Mouse (Mus musculus) neural tube, embryonic 13.5 days (tissue): ENCODE results near the gene Rnd1. TPM values are rescaled to one million over a fixed set of nuclear protein-coding genes. Genes with fewer than 3 reads are reported as not detected.

Source experiments
- ATAC-seq: fragments of 200-750 bp; cut with Nextera tagmentation; 2 replicates; pipeline ENCODE4 v1.8.0; 2017; ENCODE audit warnings: low read depth, mild to moderate bottlenecking, moderate TSS enrichment, moderate library complexity
- H3K27ac ChIP-seq: fragments of 300-500 bp; sonication (generic); replicated peaks from 2 replicates; pipeline ENCODE4 v1.5.1; 2015; ENCODE audit warnings: moderate library complexity, mild to moderate bottlenecking, inconsistent platforms
- H3K27me3 ChIP-seq: fragments of 300-500 bp; sonication (generic); 2 replicates; pipeline ENCODE4 v1.6.1; 2015; ENCODE audit warnings: mild to moderate bottlenecking, inconsistent platforms
- H3K36me3 ChIP-seq: fragments of 300-500 bp; sonication (generic); 2 replicates; pipeline ENCODE4 v1.6.1; 2015; ENCODE audit warnings: mild to moderate bottlenecking, inconsistent platforms
- H3K4me1 ChIP-seq: fragments of 300-500 bp; sonication (generic); replicated peaks from 2 replicates; pipeline ENCODE4 v1.6.1; 2015; ENCODE audit warnings: inconsistent platforms
- H3K4me2 ChIP-seq: fragments of 300-500 bp; sonication (generic); 2 replicates; pipeline ENCODE4 v1.6.1; 2015; ENCODE audit warnings: inconsistent platforms, mild to moderate bottlenecking, moderate library complexity
- H3K4me3 ChIP-seq: fragments of 300-500 bp; sonication (generic); 2 replicates; pipeline ENCODE4 v1.5.1; 2015; ENCODE audit warnings: mild to moderate bottlenecking, inconsistent platforms
- H3K9ac ChIP-seq: fragments of 300-500 bp; sonication (generic); 2 replicates; pipeline ENCODE4 v1.6.1; 2015; ENCODE audit warnings: moderate library complexity, mild to moderate bottlenecking, inconsistent platforms
- H3K9me3 ChIP-seq: fragments of 300-500 bp; sonication (generic); 2 replicates; pipeline ENCODE4 v1.6.1; 2016; ENCODE audit warnings: inconsistent platforms
- WGBS: fragments of 180-500 bp; shearing (Covaris S2); methylation state at CpG from one replicate; pipeline ENCODE4 v1.1.7; 2015; 5-methylcytosine and 5-hydroxymethylcytosine counted together
- polyA plus RNA-seq: library from polyadenylated mRNA; unstranded; fragments of >200 nt; fragmentation: Nextera tagmentation; extraction: Ambion mirVana; gene quantifications from 2 replicates; pipeline ENCODE4 v1.2.1, GENCODE M21; 2015

The Rnd1 gene
- polyA plus RNA-seq, 1 experiment from 2014 or later = 6.2 TPM

- WGBS = 1% methylated on average over 25 of the region's 25 CpGs
- Histone ChIP-seq H3K27me3 (peaks cover 22% of the 10 kb centered on the region), H3K9me3 (no peaks in the 10 kb centered on the region), H3K9ac (peak overlapping the region; percentile 94), H3K4me1 (peaks cover 76% of the 10 kb centered on the region), H3K4me2 (peak overlapping the region; percentile 88), H3K36me3 (peaks cover 2% of the 10 kb centered on the region; the same call in 1 of the 2 replicates), H3K27ac (peak overlapping the region; percentile 96), H3K4me3 (peak overlapping the region; percentile 62)
- no peak for ATAC-seq
Observed at GRCm38 (mm10) chr15:98633822-98634470, 43.3 kb downstream of the Rnd1 start.

- Histone ChIP-seq H3K4me2 (peak overlapping the region; percentile 88), H3K9ac (peak overlapping the region; percentile 94), H3K4me3 (peak overlapping the region; percentile 62), H3K9me3 (no peaks in the 10 kb centered on the region), H3K27me3 (peaks cover 22% of the 10 kb centered on the region), H3K4me1 (peaks cover 86% of the 10 kb centered on the region), H3K36me3 (no peaks in the 10 kb centered on the region; the same call in 1 of the 2 replicates), H3K27ac (peak overlapping the region; percentile 96)
- no peak for ATAC-seq
- 1% methylated on average over 4 of the region's 4 CpGs for WGBS
Observed at GRCm38 (mm10) chr15:98632921-98633320, 44.3 kb downstream of the Rnd1 start.

DNA sequence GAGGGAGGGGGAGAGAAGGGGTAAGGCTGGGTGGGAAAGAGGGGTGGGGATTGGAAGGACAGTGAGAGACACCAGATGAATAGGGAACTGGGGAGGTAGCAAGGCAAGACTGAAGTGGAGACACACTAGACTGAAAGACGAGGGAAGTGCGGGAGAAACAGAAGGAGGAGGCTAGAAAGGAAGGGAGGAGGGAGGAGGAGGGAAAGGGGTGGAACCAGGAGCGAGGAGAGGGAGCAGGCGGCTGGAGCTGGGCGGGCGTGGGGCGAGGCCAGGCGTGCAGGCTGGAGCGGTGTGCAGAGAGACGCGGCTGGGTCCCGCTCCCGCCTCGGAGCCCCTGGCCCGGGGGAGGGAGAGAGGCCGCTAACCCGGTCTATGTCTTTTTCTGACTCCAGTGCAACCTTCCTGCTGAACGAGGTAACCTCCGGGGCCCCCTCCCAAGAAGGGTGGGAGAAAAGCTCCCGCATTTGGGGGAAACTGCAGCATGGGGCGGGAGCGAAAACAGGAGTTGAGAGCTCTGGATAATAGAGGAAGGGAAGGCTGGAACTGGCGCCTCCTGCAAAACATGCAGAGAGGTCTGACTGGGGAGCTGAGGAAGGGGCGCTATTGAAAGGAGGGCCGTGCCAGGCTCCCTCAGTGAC lies 45.0 kb downstream of the Rnd1 start:
- WGBS = under 1% methylated on average over 25 of the region's 25 CpGs
- peaks cover 22% of the 10 kb centered on the region for H3K27me3 ChIP-seq
- peak overlapping the region; percentile 94 for H3K9ac ChIP-seq
- H3K9me3 ChIP-seq = no peaks in the 10 kb centered on the region
- peak overlapping the region; percentile 62 for H3K4me3 ChIP-seq
- peak overlapping the region; percentile 96 for H3K27ac ChIP-seq
- peaks cover 80% of the 10 kb centered on the region for H3K4me1 ChIP-seq
- ATAC-seq = peak; percentile 24
- no peaks in the 10 kb centered on the region; the same call in 1 of the 2 replicates for H3K36me3 ChIP-seq
- H3K4me2 ChIP-seq = peak overlapping the region; percentile 88

DNA sequence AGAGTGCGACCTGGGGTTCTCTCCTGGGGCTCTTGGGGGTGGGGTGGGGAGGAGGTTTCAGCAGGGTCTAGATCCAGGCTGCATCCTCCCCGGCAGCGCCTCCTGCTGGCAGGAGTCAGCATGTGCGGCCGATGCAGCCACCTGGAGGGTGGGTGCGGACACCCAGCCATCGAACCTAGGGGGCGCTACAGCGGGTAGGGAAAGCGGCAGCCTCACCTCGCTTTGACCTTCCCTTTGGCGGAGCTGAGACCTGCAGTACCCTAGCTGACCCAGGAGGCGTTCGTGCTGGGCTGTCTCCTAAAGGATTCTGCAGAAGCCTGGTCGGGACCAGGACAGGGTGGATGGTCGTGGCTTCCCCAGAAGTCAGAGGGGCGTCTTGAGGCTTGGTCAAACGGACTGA lies 45.8 kb downstream of the Rnd1 start:
- Histone ChIP-seq H3K4me2 (peak overlapping the region; percentile 88), H3K27ac (peak overlapping the region; percentile 96; the same call in 1 of the 2 replicates), H3K27me3 (peaks cover 22% of the 10 kb centered on the region), H3K4me3 (peak overlapping the region; percentile 62), H3K36me3 (no peaks in the 10 kb centered on the region), H3K9me3 (no peaks in the 10 kb centered on the region), H3K4me1 (peaks cover 72% of the 10 kb centered on the region), H3K9ac (peak overlapping the region; percentile 94)
- 1% methylated on average over 18 of the region's 18 CpGs for WGBS
- ATAC-seq = 0 out of 2 replicates have a peak, but pooled peaks have one; percentile 3

GRCm38 (mm10) chr15:98630540-98630939 lies 46.7 kb downstream of the Rnd1 start, which contains the start of gene Cacnb3:
Gene Cacnb3, plus strand, starts transcription at chr15:98630840.
- peak within 1 kb of the TSS; percentile 96; the same call in 1 of the 2 replicates for H3K27ac ChIP-seq
- no peaks in the 10 kb centered on the region for H3K36me3 ChIP-seq
- H3K4me2 ChIP-seq = peak within 1 kb of the TSS; percentile 88
- peak within 1 kb of the TSS; percentile 62 for H3K4me3 ChIP-seq
- H3K9me3 ChIP-seq = no peaks in the 10 kb centered on the region
- no peak for ATAC-seq
- peak within 1 kb of the TSS; percentile 94 for H3K9ac ChIP-seq
- peaks cover 22% of the 10 kb centered on the region for H3K27me3 ChIP-seq
- 31% methylated on average over 4 of the region's 4 CpGs for WGBS
- peaks cover 66% of the 10 kb centered on the region for H3K4me1 ChIP-seq

GRCm38 (mm10) chr15:98629464-98629863 lies 47.8 kb downstream of the Rnd1 start:
- Histone ChIP-seq H3K9ac (peak overlapping the region; percentile 35), H3K36me3 (no peaks in the 10 kb centered on the region), H3K27ac (peak overlapping the region; percentile 78), H3K4me1 (peaks cover 62% of the 10 kb centered on the region), H3K9me3 (no peaks in the 10 kb centered on the region), H3K4me3 (no peak overlapping the region), H3K4me2 (no peak overlapping the region), H3K27me3 (peaks cover 22% of the 10 kb centered on the region)
- 40% methylated on average over 6 of the region's 6 CpGs for WGBS
- ATAC-seq = no peak

DNA sequence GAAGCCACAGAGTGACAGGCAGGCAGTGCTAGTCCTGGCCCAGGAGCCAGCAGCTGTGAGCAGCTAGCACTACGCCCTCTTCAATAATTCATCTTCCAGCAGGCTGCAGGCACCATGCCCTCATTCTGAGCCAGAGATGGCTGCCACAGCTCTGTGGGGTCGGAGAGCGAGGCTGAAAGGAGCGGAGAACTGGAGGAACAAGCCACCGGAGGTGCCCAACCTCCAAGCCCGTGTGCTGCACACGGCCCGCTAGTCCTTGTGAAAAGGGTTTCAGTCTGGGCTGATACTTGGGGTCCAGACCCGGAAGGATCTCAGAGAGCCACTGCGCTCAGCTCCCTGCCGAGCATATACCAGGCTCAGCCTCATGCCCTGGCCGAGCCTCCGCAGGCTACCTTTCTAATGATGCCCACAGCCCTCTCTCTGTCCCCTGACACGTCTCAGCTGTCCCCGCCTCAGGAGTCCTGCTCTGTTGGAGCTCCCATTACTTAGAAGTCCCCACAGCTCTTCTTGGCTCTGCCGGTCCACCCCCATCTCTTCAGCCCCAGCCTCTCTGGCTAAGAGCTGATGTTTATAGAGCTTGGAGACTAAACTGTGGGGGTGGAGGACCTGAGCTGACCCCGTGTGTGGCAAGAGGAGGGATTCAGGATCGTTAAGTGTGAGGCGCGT lies 48.5 kb downstream of the Rnd1 start:
- Histone ChIP-seq H3K9me3 (no peaks in the 10 kb centered on the region), H3K4me3 (0 out of 2 replicates have a peak overlapping the region, but pooled peaks have one; percentile 1), H3K36me3 (no peaks in the 10 kb centered on the region), H3K9ac (peak overlapping the region; percentile 35), H3K4me2 (peak overlapping the region; percentile 42), H3K4me1 (peaks cover 56% of the 10 kb centered on the region), H3K27ac (peak overlapping the region; percentile 78), H3K27me3 (peaks cover 22% of the 10 kb centered on the region)
- ATAC-seq = peak; percentile 24
- 5% methylated on average over 20 of the region's 20 CpGs for WGBS

- 78% methylated on average over 7 of the region's 7 CpGs for WGBS
- H3K36me3 ChIP-seq = no peaks in the 10 kb centered on the region
- H3K9ac ChIP-seq = no peak overlapping the region
- H3K4me1 ChIP-seq = peaks cover 36% of the 10 kb centered on the region
- H3K27ac ChIP-seq = no peak overlapping the region
- no peaks in the 10 kb centered on the region for H3K9me3 ChIP-seq
- H3K4me3 ChIP-seq = no peak overlapping the region
- no peak overlapping the region for H3K4me2 ChIP-seq
- peaks cover 13% of the 10 kb centered on the region for H3K27me3 ChIP-seq
- ATAC-seq = no peak
Observed at GRCm38 (mm10) chr15:98626487-98627212, 50.6 kb downstream of the Rnd1 start.

DNA sequence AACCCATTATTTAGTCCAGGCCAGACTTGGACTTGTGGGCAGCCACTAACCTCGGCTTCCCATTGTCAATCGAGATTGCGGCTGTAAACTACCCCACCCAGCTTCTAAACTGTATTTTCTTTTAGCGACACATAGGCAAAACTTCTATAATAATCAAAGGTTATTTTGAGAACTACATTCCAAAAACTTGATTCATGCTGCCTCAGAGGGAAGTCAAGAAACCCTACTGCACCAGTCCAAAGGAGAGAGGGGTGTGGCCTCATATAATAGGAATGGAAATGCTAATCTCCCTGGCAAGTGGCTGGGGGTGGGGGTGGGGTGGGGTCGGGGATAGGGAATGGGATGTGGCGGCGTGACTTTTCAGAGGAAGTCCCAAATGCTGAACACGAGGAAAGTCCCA lies 51.2 kb downstream of the Rnd1 start:
- 18% methylated on average over 8 of the region's 8 CpGs for WGBS
- Histone ChIP-seq H3K4me1 (peaks cover 30% of the 10 kb centered on the region), H3K4me3 (no peak overlapping the region), H3K36me3 (no peaks in the 10 kb centered on the region), H3K27ac (no peak overlapping the region), H3K9ac (no peak overlapping the region), H3K4me2 (no peak overlapping the region), H3K27me3 (peaks cover 8% of the 10 kb centered on the region), H3K9me3 (no peaks in the 10 kb centered on the region)
- ATAC-seq = no peak

DNA sequence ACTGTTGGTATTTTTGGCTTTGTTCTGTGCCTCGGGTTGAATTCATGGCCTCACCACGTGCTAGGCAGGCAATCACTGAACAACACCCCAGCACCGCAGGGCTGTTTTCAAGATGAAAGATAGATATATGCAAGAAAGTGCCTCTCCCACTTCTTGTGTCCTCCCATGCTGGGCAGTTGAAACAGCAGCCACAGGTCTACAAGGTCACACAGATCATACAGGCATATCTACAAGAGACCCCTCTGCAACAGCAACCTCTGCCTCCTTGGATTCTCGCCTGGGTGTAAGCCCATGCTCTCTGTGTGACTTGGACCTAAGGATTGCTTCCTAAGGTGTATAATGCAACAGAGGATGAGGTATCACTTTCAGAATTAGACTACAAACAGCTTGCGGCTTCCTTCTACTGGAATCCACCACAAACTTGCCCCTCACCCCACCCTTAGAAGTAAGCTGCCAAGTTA lies 53.9 kb downstream of the Rnd1 start:
- no peak for ATAC-seq
- H3K9me3 ChIP-seq = no peaks in the 10 kb centered on the region
- H3K4me3 ChIP-seq = no peak overlapping the region
- peaks cover 7% of the 10 kb centered on the region for H3K27me3 ChIP-seq
- no peak overlapping the region for H3K27ac ChIP-seq
- peaks cover 8% of the 10 kb centered on the region for H3K4me1 ChIP-seq
- H3K4me2 ChIP-seq = no peak overlapping the region
- no peaks in the 10 kb centered on the region for H3K36me3 ChIP-seq
- no peak overlapping the region for H3K9ac ChIP-seq
- WGBS = 51% methylated on average over 5 of the region's 5 CpGs

DNA sequence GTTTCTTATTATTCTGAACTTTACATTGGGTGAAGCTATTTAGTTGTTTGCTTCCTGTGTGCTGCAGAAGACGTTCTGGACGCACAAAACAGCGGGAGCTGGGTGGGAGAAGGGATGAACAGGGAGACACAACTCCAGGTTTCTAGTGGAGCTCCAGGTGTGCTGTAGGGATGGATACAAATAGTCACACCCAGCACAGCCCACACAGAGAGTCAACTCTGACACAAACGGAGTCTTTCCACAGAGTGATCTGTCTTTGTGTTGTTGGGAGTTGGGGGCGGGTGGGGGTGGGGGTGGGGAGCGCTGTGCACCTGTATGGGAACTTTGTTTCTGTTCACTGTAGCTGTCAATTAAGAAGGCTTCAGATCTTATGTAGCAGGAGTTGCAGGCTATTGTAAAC lies 54.5 kb downstream of the Rnd1 start:
- WGBS = 15% methylated on average over 6 of the region's 6 CpGs
- Histone ChIP-seq H3K9ac (no peak overlapping the region), H3K9me3 (no peaks in the 10 kb centered on the region), H3K4me2 (no peak overlapping the region), H3K27me3 (peaks cover 10% of the 10 kb centered on the region), H3K4me1 (peaks cover 3% of the 10 kb centered on the region; the same call in 1 of the 2 replicates), H3K36me3 (no peaks in the 10 kb centered on the region), H3K27ac (no peak overlapping the region), H3K4me3 (no peak overlapping the region)
- no peak for ATAC-seq
